Mouse (Mus musculus) mouse embryonic stem cell (cell line): Measurements from ENCODE around the gene Abcb9.

ENCODE experiments used
- in situ Hi-C, 2 experiments: fragments of 300-500 bp; cut with MboI; formaldehyde crosslinking; loops; 1 replicate in 1 of 2; 3 replicates in 1 of 2; pipeline ENCODE4 v1.14.3; 2019 to 2020; ENCODE audit warnings: low sequenced_read_pairs in 2 of 2, low pct_unique_long_range_greater_than_20kb in 1 of 2, mixed read lengths in 1 of 2; ENCODE audit not compliant: unreplicated experiment in 1 of 2

The Abcb9 gene

GRCm38 (mm10) chr5:124045453-124046010 is 50.1 kb downstream of the Abcb9 start:
- in situ Hi-C loops: no loop called here

GRCm38 (mm10) chr5:124043999-124044398 is 51.6 kb downstream of the Abcb9 start:
- in situ Hi-C loops: no loop called here

GRCm38 (mm10) chr5:124043212-124043978 is 52.2 kb downstream of the Abcb9 start:
- in situ Hi-C loops: no loop called here

- in situ Hi-C loops: no loop called here
Measured at GRCm38 (mm10) chr5:124041097-124041496, 54.5 kb downstream of the Abcb9 start.

GRCm38 (mm10) chr5:124039602-124040001 is 56.0 kb downstream of the Abcb9 start:
- in situ Hi-C loops: no loop called here

GRCm38 (mm10) chr5:124036836-124037235 is 58.8 kb downstream of the Abcb9 start:
- in situ Hi-C loops: no loop called here

- in situ Hi-C loops: no loop called here
Measured at GRCm38 (mm10) chr5:124036341-124036740, 59.3 kb downstream of the Abcb9 start.

- in situ Hi-C loops: no loop called here
Measured at GRCm38 (mm10) chr5:124035806-124036205, 59.8 kb downstream of the Abcb9 start.

- in situ Hi-C loops: no loop called here
Measured at GRCm38 (mm10) chr5:124035406-124035805, 60.2 kb downstream of the Abcb9 start.

GRCm38 (mm10) chr5:124034471-124034870 is 61.1 kb downstream of the Abcb9 start:
- in situ Hi-C loops: no loop called here

- in situ Hi-C loops: no loop called here
Measured at GRCm38 (mm10) chr5:124032001-124032508, 63.5 kb downstream of the Abcb9 start, which contains the start of gene Vps37b. Gene Vps37b, minus strand, starts transcription at chr5:124032270.

- in situ Hi-C loops: no loop called here
Measured at GRCm38 (mm10) chr5:124031068-124031955, 64.3 kb downstream of the Abcb9 start.

GRCm38 (mm10) chr5:124030386-124031067 is 65.1 kb downstream of the Abcb9 start:
- in situ Hi-C loops: no loop called here

GRCm38 (mm10) chr5:124029220-124030035 is 66.2 kb downstream of the Abcb9 start:
- in situ Hi-C loops: no loop called here

GRCm38 (mm10) chr5:124028680-124029079 is 66.9 kb downstream of the Abcb9 start:
- in situ Hi-C loops: no loop called here

- in situ Hi-C loops: no loop called here
Measured at GRCm38 (mm10) chr5:124027702-124028470, 67.7 kb downstream of the Abcb9 start.

- in situ Hi-C loops: no loop called here
Measured at GRCm38 (mm10) chr5:124026568-124026967, 69.0 kb downstream of the Abcb9 start.
